Mouse (Mus musculus) bone marrow, adult 2 months (tissue): ENCODE measurements at regions not wholly inside any gene's neighbourhood (a gene's known extent, or its start where the extent isn't known, plus 50 kb on each side); places are given as distances from the start of the nearest gene placed in this dataset.

Experiments used
- H3K27ac ChIP-seq: fragments of 200-500 bp; 2 replicates; pipeline ENCODE4 v1.5.1; 2012; ENCODE audit warnings: low read depth, mild to moderate bottlenecking, control low read depth, inconsistent platforms, low read length; ENCODE audit not compliant: control insufficient read depth, poor library complexity, insufficient read depth
- H3K4me1 ChIP-seq: fragments of 200-500 bp; 2 replicates; pipeline ENCODE4 v1.6.1; 2011; ENCODE audit warnings: low read length; ENCODE audit not compliant: control insufficient read depth, insufficient read depth
- H3K4me3 ChIP-seq: fragments of 200-500 bp; replicated peaks from 2 replicates; pipeline ENCODE3; 2011; ENCODE audit warnings: mild to moderate bottlenecking, low read depth, low read length, control low read depth; ENCODE audit not compliant: control insufficient read depth
- CTCF ChIP-seq: fragments of 200-500 bp; IDR thresholded peaks from 2 replicates; pipeline ENCODE4 v1.5.1; 2011; ENCODE audit warnings: low read length, control low read depth; ENCODE audit not compliant: control insufficient read depth, insufficient read depth
- POLR2A ChIP-seq: fragments of 200-500 bp; IDR thresholded peaks from 2 replicates; pipeline ENCODE4 v1.6.1; 2011; ENCODE audit warnings: low read depth, mild to moderate bottlenecking, control low read depth, low read length, borderline replicate concordance; ENCODE audit not compliant: control insufficient read depth
- WGBS: fragments of 180-500 bp; shearing (Covaris S2); methylation state at CpG from one replicate; pipeline ENCODE4 v1.1.7; 2018; 5-methylcytosine and 5-hydroxymethylcytosine counted together

DNA sequence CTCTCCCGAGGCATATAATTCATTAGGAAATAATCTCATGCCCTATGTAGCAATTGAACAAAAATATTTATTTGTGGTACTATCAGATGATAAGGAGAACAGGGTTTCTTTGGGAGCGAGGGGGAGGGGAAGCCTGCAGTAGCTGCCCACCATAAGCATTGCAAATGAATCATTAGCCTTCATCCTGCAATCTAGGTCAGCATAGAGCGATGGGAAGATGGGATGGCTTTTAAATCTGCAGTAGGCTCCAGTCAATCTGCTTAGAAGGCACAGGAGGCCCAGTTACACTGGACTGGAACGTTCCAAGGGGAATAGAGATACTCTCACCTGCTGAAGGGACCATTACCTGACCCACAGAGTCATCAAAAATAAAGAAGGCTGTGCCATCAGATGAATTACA, 478.7 kb downstream of the Prss52 start:
- TF ChIP-seq CTCF (no peak), POLR2A (no peak)
- no peaks in the 10 kb centered on the region for H3K4me1 ChIP-seq
- WGBS, result 38% methylated on average over 4 of the region's 4 CpGs
- H3K4me3 ChIP-seq, result no peak overlapping the region
- no peak overlapping the region for H3K27ac ChIP-seq

DNA sequence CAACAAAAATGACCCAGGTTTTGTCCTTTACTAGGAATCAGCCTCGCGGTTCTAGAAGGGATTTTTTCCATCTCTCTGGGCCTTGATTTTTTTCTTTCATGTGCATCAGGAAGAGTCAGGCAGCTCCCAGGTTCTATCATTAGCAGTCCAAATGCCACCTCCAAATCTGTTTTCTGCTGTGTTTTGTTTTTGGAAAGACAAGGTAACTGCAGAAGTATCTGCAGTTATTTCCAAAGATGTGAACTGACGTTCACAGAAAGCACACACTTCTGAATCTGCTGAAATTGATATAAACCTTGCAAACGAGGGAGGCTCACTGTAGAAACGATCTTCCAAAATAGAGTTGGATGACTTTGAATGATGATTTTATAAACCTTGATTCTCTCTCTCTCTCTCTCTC, 480.1 kb downstream of the Prss52 start:
- Histone ChIP-seq H3K4me3 (no peak overlapping the region), H3K4me1 (no peaks in the 10 kb centered on the region), H3K27ac (no peak overlapping the region)
- no peak for TF ChIP-seq CTCF
- no peak for TF ChIP-seq POLR2A
- 65% methylated on average over 5 of the region's 5 CpGs for WGBS

DNA sequence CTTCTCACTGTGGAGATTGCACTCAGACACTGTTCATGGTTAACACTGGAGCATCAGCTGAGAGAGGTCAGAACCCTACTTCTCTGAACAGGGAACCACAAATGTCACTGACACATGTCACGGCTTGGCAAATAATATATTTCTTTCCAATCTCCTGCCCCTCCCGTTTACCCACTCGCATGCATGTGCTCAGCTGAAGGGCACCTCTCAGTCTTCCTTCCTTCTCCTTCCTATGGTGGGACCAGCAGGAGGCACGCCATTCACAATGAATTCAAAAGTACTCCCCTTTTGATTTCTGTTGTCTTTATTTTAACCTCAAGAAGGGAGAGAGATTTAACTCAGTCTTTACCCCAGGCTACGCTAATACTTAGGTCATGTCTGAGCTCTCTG, 481.0 kb downstream of the Prss52 start:
- no peak for TF ChIP-seq CTCF
- TF ChIP-seq POLR2A, result no peak
- H3K4me1 ChIP-seq, result no peaks in the 10 kb centered on the region
- WGBS, result 19% methylated on average over 5 of the region's 5 CpGs
- H3K27ac ChIP-seq, result no peak overlapping the region
- no peak overlapping the region for H3K4me3 ChIP-seq

DNA sequence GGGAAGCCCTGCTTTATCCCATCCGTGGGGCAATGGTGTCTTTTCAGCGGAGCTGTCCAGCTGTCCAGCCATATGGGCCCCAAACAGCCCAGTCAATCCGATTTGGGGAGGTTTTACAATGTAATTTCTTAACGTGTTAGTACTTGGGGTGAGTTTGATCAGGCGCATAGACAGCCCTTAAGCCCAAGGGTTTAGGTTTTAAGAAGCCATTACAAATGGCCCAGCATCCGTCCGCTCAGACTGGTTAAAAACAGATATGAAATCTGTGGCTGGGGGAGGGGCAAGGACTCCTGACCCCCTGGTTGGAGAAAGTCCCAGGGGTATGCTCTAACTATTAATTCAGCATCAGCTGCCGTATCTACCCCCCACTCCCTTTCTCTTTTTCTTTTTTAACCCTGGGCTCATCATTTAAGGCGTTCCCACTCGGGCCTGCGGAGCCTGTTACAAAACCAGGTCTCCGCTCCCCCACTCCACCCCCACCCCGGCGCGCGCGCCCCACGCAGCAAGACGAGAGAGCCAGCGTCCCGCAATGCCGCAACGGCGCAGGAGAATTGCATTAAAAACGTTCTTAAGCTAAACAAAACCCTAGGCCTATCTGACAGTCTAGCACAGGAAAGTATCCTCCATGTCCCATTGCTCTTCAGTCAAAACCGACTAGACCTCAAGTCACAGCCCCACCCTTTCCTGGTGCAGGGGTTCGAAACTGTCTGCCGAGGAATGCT, 481.5 kb downstream of the Prss52 start:
- WGBS, result 13% methylated on average over 28 of the region's 28 CpGs
- H3K4me1 ChIP-seq, result no peaks in the 10 kb centered on the region
- TF ChIP-seq POLR2A, result no peak
- no peak for TF ChIP-seq CTCF
- H3K4me3 ChIP-seq, result no peak overlapping the region
- H3K27ac ChIP-seq, result no peak overlapping the region

DNA sequence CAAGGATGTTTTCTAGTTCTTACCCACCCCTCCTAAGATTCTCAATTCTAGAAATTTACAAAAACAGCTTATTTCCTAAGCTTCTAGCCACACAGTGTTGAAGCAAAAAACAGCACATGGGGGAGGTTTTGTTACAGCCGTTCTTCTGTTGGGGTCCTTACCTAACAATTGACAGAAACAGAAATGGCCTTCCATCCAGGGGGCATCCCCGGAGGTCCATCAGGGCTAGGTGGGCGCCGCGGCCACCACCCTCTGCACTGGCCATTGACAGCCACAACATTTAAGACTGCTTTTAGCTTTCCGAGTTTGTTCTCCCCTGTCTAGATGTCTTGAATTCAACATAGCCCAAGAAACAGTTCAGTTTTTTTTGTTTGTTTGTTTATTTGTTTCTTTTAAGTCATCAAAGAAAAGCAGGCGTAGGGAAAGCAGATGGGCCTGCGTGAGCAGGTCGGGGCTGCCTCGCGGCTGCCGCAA, 482.3 kb downstream of the Prss52 start:
- no peaks in the 10 kb centered on the region for H3K4me1 ChIP-seq
- TF ChIP-seq POLR2A (no peak), CTCF (no peak)
- 11% methylated on average over 12 of the region's 12 CpGs for WGBS
- no peak overlapping the region for H3K4me3 ChIP-seq
- H3K27ac ChIP-seq, result no peak overlapping the region

DNA sequence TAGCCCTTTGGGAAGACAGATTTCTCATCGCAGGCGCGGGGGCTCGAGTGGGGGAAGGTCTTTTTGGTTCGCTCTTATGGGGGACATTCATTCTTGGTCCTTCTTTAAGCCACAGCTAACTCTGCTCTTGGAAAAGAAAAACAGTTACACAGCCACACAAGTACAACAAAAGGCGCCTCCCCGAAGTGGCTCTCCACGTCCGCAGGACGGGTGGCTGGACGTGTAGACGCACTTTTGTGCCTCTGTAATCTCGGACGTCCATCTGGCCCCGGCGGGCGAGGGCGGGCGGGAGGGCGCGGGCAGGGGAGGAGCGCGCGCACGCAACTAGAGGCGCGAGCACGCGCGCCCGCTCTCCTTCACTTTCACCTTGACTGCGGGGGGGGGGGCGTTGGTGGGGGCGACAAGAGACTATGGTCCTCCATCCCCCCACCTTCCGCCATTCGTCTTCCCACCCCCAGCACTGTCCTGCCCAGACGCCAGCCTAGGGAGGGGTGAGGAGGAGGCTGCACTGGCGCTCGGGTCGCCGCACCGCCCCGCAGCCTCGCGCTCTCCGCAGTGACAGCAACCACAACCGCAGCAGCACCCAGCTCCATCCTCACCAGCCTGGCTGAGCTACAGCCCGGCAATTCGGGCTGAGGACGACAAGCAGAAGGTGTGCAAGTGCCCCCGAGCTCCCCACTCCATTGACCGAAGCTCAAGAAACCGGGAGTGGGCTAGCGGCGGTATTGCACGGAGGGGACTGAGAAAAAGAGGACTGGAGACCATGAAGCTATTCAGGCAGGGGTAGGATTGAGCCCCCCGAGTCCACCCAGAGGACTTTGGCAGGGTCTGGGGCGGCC, 483.0 kb downstream of the Prss52 start:
- no peak overlapping the region for H3K27ac ChIP-seq
- TF ChIP-seq CTCF, result no peak
- no peak for TF ChIP-seq POLR2A
- under 1% methylated on average over 58 of the region's 58 CpGs for WGBS
- no peaks in the 10 kb centered on the region for H3K4me1 ChIP-seq
- H3K4me3 ChIP-seq, result peak overlapping the region; percentile 21

DNA sequence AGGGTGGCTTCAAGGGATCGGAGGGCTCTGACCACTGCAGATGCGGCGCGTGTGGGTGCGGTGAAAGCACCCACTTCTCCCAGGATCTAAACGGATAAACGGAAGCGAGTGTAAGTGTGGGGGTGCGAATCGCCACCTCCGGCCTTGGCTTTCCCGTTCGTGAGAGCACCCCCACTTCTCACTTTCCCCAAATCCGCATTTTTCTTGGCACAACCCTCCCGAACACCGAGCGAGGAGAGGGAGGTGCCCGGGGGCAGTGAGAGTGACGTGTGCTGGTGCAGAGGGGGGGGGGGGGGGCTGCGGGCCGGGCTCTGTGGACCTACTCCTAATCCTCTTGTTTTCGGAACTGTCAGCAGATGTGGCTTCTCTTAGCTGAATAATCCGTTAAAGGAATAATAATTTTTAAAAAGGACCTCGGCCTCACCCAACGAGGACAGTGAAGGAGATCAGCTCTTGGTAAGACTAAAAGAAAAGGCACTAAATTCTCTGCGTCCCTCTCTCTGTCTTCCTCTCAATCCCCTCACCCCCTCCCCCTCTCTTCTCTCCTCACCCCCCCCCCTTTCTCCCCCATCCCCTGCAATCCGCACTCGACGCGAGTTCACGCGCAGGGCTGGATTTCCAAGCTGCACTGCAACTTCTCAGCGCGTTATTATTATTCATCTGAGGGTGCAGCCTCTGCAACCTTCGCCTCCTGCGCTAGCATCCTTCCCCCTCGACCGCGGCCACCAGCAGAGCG, 483.8 kb downstream of the Prss52 start:
- no peaks in the 10 kb centered on the region for H3K4me1 ChIP-seq
- TF ChIP-seq POLR2A (no peak), CTCF (no peak)
- H3K4me3 ChIP-seq, result no peak overlapping the region
- H3K27ac ChIP-seq, result no peak overlapping the region
- 2% methylated on average over 40 of the region's 40 CpGs for WGBS

DNA sequence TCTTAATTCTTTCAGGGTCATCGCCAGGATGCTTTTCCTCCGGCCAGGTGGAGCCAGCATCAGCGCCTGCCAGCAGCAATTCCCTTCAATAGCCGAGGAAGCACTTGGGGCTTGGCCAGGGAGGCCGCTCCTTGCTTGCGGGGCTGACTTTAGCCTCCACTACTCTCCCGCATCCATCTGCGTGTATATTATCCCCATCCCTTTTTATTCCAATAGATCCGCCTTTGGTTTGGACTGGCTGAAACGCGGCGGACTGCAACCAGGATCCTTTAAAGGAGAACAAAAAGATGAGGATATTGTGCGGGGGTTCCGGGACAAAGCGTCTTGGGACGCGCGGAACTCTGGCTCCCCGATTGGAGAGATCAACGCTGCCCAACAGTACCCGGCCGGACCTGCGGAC, 484.5 kb downstream of the Prss52 start:
- Histone ChIP-seq H3K4me3 (no peak overlapping the region), H3K27ac (no peak overlapping the region), H3K4me1 (no peaks in the 10 kb centered on the region)
- 8% methylated on average over 23 of the region's 23 CpGs for WGBS
- TF ChIP-seq CTCF, result no peak
- no peak for TF ChIP-seq POLR2A
